Mouse (Mus musculus): ENCODE data around the gene Tmub2.

The Tmub2 gene

DNA sequence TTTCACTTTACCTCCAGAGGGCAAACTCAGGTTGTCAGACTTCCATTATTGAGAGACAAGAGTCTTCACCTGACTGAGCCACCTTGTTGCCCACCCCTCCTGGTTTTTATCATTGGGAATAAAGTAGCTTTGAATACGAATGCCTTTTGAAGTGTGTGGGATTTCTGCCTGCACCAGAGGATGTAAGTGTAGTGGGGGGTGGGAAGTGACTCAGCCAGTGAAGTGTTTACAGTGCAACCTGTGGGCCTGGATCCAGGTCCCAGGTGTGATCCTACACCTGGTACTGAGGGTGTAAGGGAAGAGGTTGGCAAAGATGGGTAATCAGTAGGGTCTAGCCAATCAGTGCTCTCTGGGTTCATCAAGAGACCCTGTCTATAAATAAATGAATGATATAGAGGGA is 38.8 kb downstream of the Tmub2 start:
- DNase-seq (ENCODE audit: low spot score in 2 of 2): no peak

- no peak for DNase-seq (ENCODE audit: low spot score in 2 of 2)
These were observed 42.5 kb downstream of the Tmub2 start for GRCm38 (mm10) chr11:102327250-102327649.

- no peak for DNase-seq (ENCODE audit: low spot score in 2 of 2)
These were observed 43.1 kb downstream of the Tmub2 start for GRCm38 (mm10) chr11:102327839-102328238.

DNA sequence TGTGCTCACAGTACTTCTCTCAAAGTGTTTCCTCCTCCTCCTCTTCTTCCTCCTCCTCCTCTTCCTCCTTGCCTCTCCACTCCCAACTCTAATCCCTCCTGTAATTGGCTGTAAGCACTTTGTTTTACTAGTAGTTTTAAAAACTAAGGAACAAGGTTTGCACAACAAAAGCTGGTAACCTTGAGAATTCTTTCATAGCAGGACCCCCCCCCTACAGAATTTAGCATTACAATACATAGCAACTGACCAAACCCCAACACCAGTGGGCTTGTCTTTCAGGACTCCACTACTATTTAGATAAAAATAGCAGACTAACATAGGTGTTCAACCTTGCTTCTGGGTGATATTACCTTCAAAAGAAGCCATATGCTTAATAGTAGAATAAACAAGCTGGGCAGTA is 44.8 kb downstream of the Tmub2 start:
- no peak for DNase-seq (ENCODE audit: low spot score in 2 of 2)

DNA sequence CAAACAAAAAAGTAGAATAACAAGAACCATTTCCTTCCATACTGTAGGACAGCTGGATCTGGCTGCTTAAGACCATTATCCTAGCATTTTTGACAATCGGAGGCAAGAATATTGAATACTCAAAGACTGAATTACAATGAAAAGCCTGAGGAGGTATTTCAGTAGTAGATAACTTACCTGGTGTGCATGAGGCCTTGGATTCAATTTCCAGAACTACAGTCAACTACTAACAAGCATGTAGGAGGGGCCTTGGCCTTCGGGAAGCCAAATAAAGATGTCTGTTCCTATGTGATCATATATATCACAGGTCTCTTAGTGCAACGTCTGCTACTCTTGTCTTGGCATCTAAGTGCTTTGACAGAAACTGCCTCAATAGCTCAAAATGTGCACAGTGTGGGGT is 45.3 kb downstream of the Tmub2 start:
- no peak for DNase-seq (ENCODE audit: low spot score in 2 of 2)

DNA sequence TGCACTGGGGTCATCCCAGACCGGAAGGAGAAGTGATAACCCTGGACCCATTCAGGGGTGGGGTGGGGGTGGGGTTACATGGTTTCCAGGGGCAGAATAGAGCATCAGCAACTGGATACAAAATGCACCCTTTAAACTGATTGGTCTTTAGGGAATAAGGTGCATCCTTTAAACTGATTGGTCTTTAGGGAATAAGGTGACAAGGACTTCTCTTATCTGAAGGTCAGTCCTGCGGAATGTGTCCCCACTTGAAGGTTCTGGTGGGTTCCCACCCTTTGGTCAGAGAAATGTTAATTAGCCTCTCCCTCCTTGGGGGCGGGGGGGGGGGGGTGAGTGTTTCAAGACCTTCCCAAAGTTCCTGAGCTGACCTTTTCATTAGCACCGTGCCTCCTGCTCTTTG is 47.1 kb downstream of the Tmub2 start:
- no peak for DNase-seq (ENCODE audit: low spot score in 2 of 2)

DNA sequence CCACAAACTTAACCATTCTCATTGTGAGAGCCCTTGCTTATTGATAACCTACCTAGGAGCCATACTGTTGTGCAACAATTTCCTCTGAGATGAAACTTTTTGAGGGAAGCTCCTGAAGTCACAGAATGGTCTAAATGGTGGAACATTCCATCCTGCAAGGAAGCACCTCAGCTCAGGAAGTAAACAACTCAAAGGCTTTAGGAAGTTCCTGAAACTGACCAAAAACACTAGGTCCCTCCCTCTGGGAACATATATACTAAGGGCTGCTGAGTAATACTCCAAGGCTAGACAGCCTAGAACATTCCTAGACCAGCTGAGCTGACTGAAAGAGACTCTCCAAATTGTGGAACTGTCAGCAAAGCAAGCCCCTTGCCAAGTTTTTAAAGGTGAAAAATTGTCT is 48.3 kb downstream of the Tmub2 start:
- DNase-seq (ENCODE audit: low spot score in 2 of 2): no peak

- DNase-seq (ENCODE audit: low spot score in 2 of 2): no peak
These were observed 49.3 kb downstream of the Tmub2 start for GRCm38 (mm10) chr11:102334010-102334409.

GRCm38 (mm10) chr11:102334973-102335700 is 50.4 kb downstream of the Tmub2 start:
- no peak for DNase-seq (ENCODE audit: low spot score in 2 of 2)

DNA sequence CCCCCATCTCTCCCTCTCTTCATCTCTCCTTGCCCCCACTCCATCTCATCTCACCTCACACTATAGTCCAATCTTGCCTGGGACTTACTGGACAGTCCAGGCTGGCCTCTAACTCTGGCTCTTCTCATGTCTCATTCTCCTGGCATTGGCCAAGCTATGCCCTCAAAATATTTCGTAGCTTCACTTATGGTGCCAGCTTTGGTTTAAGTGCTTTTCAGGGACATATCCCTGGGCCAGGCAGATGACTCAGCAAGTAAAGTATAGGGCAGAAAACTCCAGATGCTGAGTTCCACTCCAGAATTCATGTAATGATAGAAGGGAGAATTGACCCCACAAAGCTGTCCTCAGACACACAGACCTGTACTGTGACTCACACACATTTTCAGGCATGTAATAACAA is 51.5 kb downstream of the Tmub2 start:
- DNase-seq (ENCODE audit: low spot score in 2 of 2): no peak

DNA sequence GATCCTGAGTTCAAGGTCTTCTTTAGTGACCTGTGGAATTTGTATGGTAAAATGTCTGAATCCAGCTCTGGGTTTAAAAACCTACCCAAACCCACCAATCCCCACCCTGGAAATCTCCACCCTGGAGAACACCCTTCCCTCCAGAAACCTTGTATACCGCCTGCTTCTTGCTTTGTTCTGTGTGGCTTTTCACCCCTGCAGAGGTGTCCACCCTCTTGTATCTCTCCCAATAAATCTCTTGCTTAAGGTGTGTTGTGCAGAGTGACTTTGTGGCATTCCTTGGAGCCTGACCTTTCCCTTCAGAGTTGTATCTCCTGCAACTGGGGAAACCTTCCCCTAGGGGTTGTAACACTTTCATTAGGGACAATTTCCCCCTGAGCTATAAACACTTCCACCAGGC is 53.2 kb downstream of the Tmub2 start:
- no peak for DNase-seq (ENCODE audit: low spot score in 2 of 2)

DNA sequence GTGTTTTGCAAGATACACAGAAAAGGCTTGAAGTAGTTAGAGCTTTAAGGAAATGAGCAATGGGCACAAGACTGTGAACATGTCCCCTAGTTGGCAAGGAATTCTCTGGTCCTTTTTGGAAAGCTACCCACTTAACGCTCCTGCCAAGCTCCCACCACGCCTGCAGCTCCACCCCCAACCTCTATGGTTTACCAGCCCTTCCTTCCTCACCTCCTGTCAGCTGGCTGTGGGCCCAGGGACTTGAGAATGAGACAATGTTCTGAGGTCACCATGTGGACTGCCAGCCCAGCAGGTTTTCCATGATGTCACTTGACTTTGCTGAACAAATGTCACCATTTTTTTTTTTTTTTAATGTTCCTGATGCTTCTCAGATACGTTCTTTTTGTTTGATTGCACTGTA is 53.8 kb downstream of the Tmub2 start:
- no peak for DNase-seq (ENCODE audit: low spot score in 2 of 2)

Data from thymus, postnatal 10 days (tissue).